Comparison of ENCODE assay signal across 15 mouse cellular contexts in genomic region chr6:143174226-143174625, GRCm38 (mm10).
"Had no signal": no experiment of that assay in that cellular context is flagged by ENCODE, and none has a peak within 500 bp of the region (broad histone marks: within the 10 kb centered on the region; RNA-seq: fewer than 3 reads in every experiment).

No protein-coding gene starts in this region.

- DNase-seq: kidney, adult 9 months; kidney, postnatal 25 days; layer of hippocampus, adult 9-11 months; liver, postnatal 0 days; lung, embryonic 14.5 days; right cerebral cortex, postnatal 4 days; thymus, postnatal 36 days had no signal

- H3K4me2 ChIP-seq: limb, embryonic 15.5 days; liver, embryonic 11.5 days; lung, embryonic 14.5 days; midbrain, embryonic 13.5 days had no signal

- H3K27ac ChIP-seq: kidney, postnatal 0 days; layer of hippocampus, adult 2 months; liver, embryonic 14.5 days; macrophage; midbrain, embryonic 13.5 days; stomach, postnatal 0 days had no signal

- H3K9me3 ChIP-seq: limb, embryonic 15.5 days; midbrain, embryonic 13.5 days had no signal

- H3K9ac ChIP-seq: limb, embryonic 15.5 days; liver, embryonic 14.5 days; liver, postnatal 0 days; lung, embryonic 14.5 days; midbrain, embryonic 13.5 days had no signal

- H3K27me3 ChIP-seq: limb, embryonic 15.5 days; midbrain, embryonic 13.5 days had no signal

- H3K4me3 ChIP-seq: layer of hippocampus, adult 2 months; limb, embryonic 15.5 days; midbrain, embryonic 13.5 days had no signal

- ATAC-seq: liver, postnatal 0 days; midbrain, embryonic 13.5 days had no signal
